In the genomic region with DNA sequence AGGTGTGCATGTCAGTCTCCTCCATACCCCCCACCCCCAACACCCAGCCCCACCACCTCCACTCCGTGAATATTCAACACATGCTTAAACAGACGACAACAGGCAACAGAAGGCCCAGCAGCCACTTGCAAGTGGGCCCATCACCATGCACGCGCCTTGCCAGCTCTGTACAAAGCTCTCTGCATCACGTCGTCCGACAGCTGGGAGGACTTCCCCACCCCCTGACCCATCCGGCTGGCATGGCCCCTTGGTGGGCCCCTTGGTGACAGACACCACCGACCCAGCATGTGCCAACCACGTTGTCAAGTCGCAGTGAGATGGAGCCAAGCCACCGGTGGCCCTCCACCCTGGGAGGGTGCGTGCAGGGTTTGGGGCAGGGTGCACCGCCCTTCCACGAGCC, we compare ENCODE assay signal across 15 mouse cellular contexts.
DNase-seq lines count a peak whose midpoint lies in the region; ATAC-seq and TF ChIP-seq lines count a peak whose summit lies in the region.
"Had no signal": no experiment of that assay in that cellular context is flagged by ENCODE, and none has a peak within 500 bp of the region (broad histone marks: within the 10 kb centered on the region; RNA-seq: fewer than 3 reads in every experiment).

No protein-coding gene starts in this region.

- intact Hi-C loops in gastrocnemius, adult 2 months (cut with DNase I) = no loop called here

- H3K27ac ChIP-seq in hindbrain, embryonic 15.5 days (replicated peaks) = peak overlapping the region; percentile 68
- H3K27ac ChIP-seq in gastrocnemius, adult 2 months = no peak overlapping the region
- H3K27ac ChIP-seq: liver, embryonic 15.5 days had no signal

- peak; percentile 30 to 52 for DNase-seq in layer of hippocampus, postnatal 10 days (ENCODE audit: low spot score in 2 of 2)
- DNase-seq in layer of hippocampus, postnatal 36 days = no peak
- peak; percentile 30 for DNase-seq in brain, adult 2 months (ENCODE audit: low read depth, low spot score)
- peak; percentile 94 for DNase-seq in brain, embryonic 14.5 days (ENCODE audit: low read depth)
- no peak for DNase-seq in gastrocnemius, adult 2 months
- no peak for DNase-seq in urinary bladder, adult 2 months (ENCODE audit: low spot score)
- no peak for DNase-seq in lung, adult 18-20 months
- DNase-seq: cerebellum, adult 11 months; heart, postnatal 4 days; kidney, adult 8-10 months; lung, postnatal 36 days; spleen, adult 18-20 months had no signal

- H3K27me3 ChIP-seq in hindbrain, embryonic 15.5 days = no peaks in the 10 kb centered on the region
- H3K27me3 ChIP-seq: liver, embryonic 15.5 days had no signal

- no peaks in the 10 kb centered on the region for H3K9me3 ChIP-seq in hindbrain, embryonic 15.5 days
- H3K9me3 ChIP-seq: liver, embryonic 15.5 days had no signal

- H3K36me3 ChIP-seq in hindbrain, embryonic 15.5 days = no peaks in the 10 kb centered on the region
- H3K36me3 ChIP-seq: liver, embryonic 15.5 days had no signal

- H3K4me1 ChIP-seq in hindbrain, embryonic 15.5 days (replicated peaks) = peaks cover 59% of the 10 kb centered on the region

- ATAC-seq in hindbrain, embryonic 15.5 days (ENCODE audit: low FRiP score, low read depth) = peak; percentile 43
- ATAC-seq: activated CD4-positive, CD25-positive, alpha-beta regulatory T cell, adult 4 months had no signal

- peak overlapping the region; percentile 13 for H3K4me2 ChIP-seq in hindbrain, embryonic 15.5 days
- H3K4me2 ChIP-seq: liver, embryonic 15.5 days had no signal

- no peak overlapping the region for H3K9ac ChIP-seq in hindbrain, embryonic 15.5 days
- H3K9ac ChIP-seq: liver, embryonic 15.5 days had no signal

- TF ChIP-seq CTCF in brain, embryonic 14.5 days (IDR thresholded peaks at IDR 0.05; ENCODE audit: borderline replicate concordance, extremely low read depth, insufficient read depth, insufficient read length) = no peak
- no peak for TF ChIP-seq CTCF in gastrocnemius, adult 2 months (IDR thresholded peaks at IDR 0.05)

- TF ChIP-seq POLR2A in brain, embryonic 14.5 days (IDR thresholded peaks at IDR 0.05; ENCODE audit: borderline replicate concordance, extremely low read depth, insufficient read depth, insufficient read length, poor library complexity, severe bottlenecking) = no peak

- H3K4me3 ChIP-seq in hindbrain, embryonic 15.5 days = no peak overlapping the region
- H3K4me3 ChIP-seq in gastrocnemius, adult 2 months = no peak overlapping the region
- H3K4me3 ChIP-seq: liver, embryonic 15.5 days had no signal

- WGBS in hindbrain, embryonic 15.5 days = 31% methylated on average over 15 of the region's 15 CpGs

Comparison
In these comparisons a context has a peak if more than half of its experiments do, and no peak if none do; other contexts are left out.
1. DNase-seq: peak in layer of hippocampus, postnatal 10 days (2 of 2), brain, adult 2 months (single experiment) and brain, embryonic 14.5 days (single experiment); none in layer of hippocampus, postnatal 36 days (0 of 2), gastrocnemius, adult 2 months (single experiment), urinary bladder, adult 2 months (single experiment) and lung, adult 18-20 months (0 of 2).